Mouse (Mus musculus) lung, embryonic 16.5 days (tissue): Measurements from ENCODE around the gene Luzp1. TPM values are rescaled to one million over a fixed set of nuclear protein-coding genes. Genes with fewer than 3 reads are reported as not detected.

Experiments
- ATAC-seq: fragments of 200-750 bp; cut with Nextera tagmentation; 2 replicates; pipeline ENCODE4 v1.8.0; 2017; ENCODE audit warnings: low read depth, mild to moderate bottlenecking, moderate library complexity
- H3K27ac ChIP-seq: fragments of 300-500 bp; sonication (generic); 2 replicates; pipeline ENCODE4 v1.5.1; 2014; ENCODE audit warnings: mild to moderate bottlenecking, control low read depth, low read length
- H3K27me3 ChIP-seq: fragments of 300-500 bp; sonication (generic); 2 replicates; pipeline ENCODE4 v1.6.1; 2014; ENCODE audit warnings: low read depth, low read length, mixed read lengths; ENCODE audit not compliant: control insufficient read depth, insufficient read depth
- H3K36me3 ChIP-seq: fragments of 300-500 bp; sonication (generic); 2 replicates; pipeline ENCODE4 v1.6.1; 2014; ENCODE audit warnings: low read length; ENCODE audit not compliant: control insufficient read depth, insufficient read depth
- H3K4me1 ChIP-seq: fragments of 300-500 bp; sonication (generic); replicated peaks from 2 replicates; pipeline ENCODE4 v1.6.1; 2014; ENCODE audit warnings: low read length, mixed read lengths; ENCODE audit not compliant: control insufficient read depth, insufficient read depth
- H3K4me2 ChIP-seq: fragments of 300-500 bp; sonication (generic); 2 replicates; pipeline ENCODE4 v1.6.1; 2014; ENCODE audit warnings: low read depth, low read length, control low read depth
- H3K4me3 ChIP-seq: fragments of 300-500 bp; sonication (generic); 2 replicates; pipeline ENCODE4 v1.5.1; 2014; ENCODE audit warnings: mild to moderate bottlenecking, low read length, control low read depth
- H3K9ac ChIP-seq: fragments of 300-500 bp; sonication (generic); 2 replicates; pipeline ENCODE4 v1.6.1; 2014; ENCODE audit warnings: low read length, control low read depth
- H3K9me3 ChIP-seq: fragments of 300-500 bp; sonication (generic); 2 replicates; pipeline ENCODE4 v1.6.1; 2016; ENCODE audit warnings: low read length; ENCODE audit not compliant: control insufficient read depth
- WGBS: fragments of 180-500 bp; shearing (Covaris S2); extraction: QIAGEN DNeasy Blood & Tissue Kit; methylation state at CpG from one replicate; pipeline ENCODE4 v1.1.7; 2014; 5-methylcytosine and 5-hydroxymethylcytosine counted together
- polyA plus RNA-seq: library from polyadenylated mRNA; unstranded; fragments of >200 nt; fragmentation: Nextera tagmentation; extraction: Ambion mirVana; gene quantifications from 2 replicates; pipeline ENCODE4 v1.2.1, GENCODE M21; 2015

Luzp1 gene
- polyA plus RNA-seq, 1 experiment from 2014 or later: 115 TPM

- no peak overlapping the region for H3K9ac ChIP-seq
- no peaks in the 10 kb centered on the region for H3K9me3 ChIP-seq
- no peak overlapping the region for H3K4me2 ChIP-seq
These were observed 117.8 kb downstream of the Luzp1 start for GRCm38 (mm10) chr4:136587221-136587827.

GRCm38 (mm10) chr4:136588003-136588402 lies 118.4 kb downstream of the Luzp1 start:
- ATAC-seq: no peak
- no peak overlapping the region for H3K27ac ChIP-seq
- no peak overlapping the region for H3K9ac ChIP-seq
- no peaks in the 10 kb centered on the region for H3K27me3 ChIP-seq
- peaks cover 2% of the 10 kb centered on the region; the same call in 1 of the 2 replicates for H3K4me1 ChIP-seq
- no peak overlapping the region for H3K4me2 ChIP-seq
- 87% methylated on average over 4 of the region's 4 CpGs for WGBS
- H3K9me3 ChIP-seq: no peaks in the 10 kb centered on the region
- no peak overlapping the region for H3K4me3 ChIP-seq
- H3K36me3 ChIP-seq: no peaks in the 10 kb centered on the region; the same call in 1 of the 2 replicates

More at GRCm38 (mm10) chr4:136587221-136587827, 117.8 kb downstream of the Luzp1 start:
- Histone ChIP-seq H3K27ac (no peak overlapping the region), H3K4me3 (no peak overlapping the region), H3K27me3 (no peaks in the 10 kb centered on the region), H3K36me3 (no peaks in the 10 kb centered on the region; the same call in 1 of the 2 replicates), H3K4me1 (peaks cover 2% of the 10 kb centered on the region; the same call in 1 of the 2 replicates)
- no peak for ATAC-seq
- 82% methylated on average over 4 of the region's 4 CpGs for WGBS

- H3K4me1 ChIP-seq: peaks cover 6% of the 10 kb centered on the region; the same call in 1 of the 2 replicates
- no peak overlapping the region for H3K27ac ChIP-seq
- H3K9me3 ChIP-seq: no peaks in the 10 kb centered on the region
- H3K4me2 ChIP-seq: no peak overlapping the region
- H3K9ac ChIP-seq: no peak overlapping the region
- no peak for ATAC-seq
- H3K27me3 ChIP-seq: no peaks in the 10 kb centered on the region
- WGBS: 36% methylated on average over 4 of the region's 4 CpGs
- no peak overlapping the region for H3K4me3 ChIP-seq
- H3K36me3 ChIP-seq: no peaks in the 10 kb centered on the region; the same call in 1 of the 2 replicates
These were observed 122.5 kb downstream of the Luzp1 start for GRCm38 (mm10) chr4:136592111-136592510.

- Histone ChIP-seq H3K27ac (no peak overlapping the region), H3K36me3 (no peaks in the 10 kb centered on the region; the same call in 1 of the 2 replicates), H3K4me1 (peaks cover 6% of the 10 kb centered on the region; the same call in 1 of the 2 replicates), H3K4me3 (no peak overlapping the region), H3K27me3 (no peaks in the 10 kb centered on the region), H3K4me2 (no peak overlapping the region), H3K9ac (no peak overlapping the region), H3K9me3 (no peaks in the 10 kb centered on the region)
- no peak for ATAC-seq
- WGBS: 62% methylated on average over 2 of the region's 2 CpGs
These were observed 124.4 kb downstream of the Luzp1 start for GRCm38 (mm10) chr4:136594006-136594405.

- H3K9ac ChIP-seq: no peak overlapping the region
- H3K9me3 ChIP-seq: no peaks in the 10 kb centered on the region
- no peak overlapping the region for H3K4me3 ChIP-seq
- no peaks in the 10 kb centered on the region; the same call in 1 of the 2 replicates for H3K36me3 ChIP-seq
- no peak overlapping the region for H3K4me2 ChIP-seq
- no peaks in the 10 kb centered on the region for H3K27me3 ChIP-seq
- no peak for ATAC-seq
- WGBS: 75% methylated on average over 6 of the region's 6 CpGs
- no peak overlapping the region for H3K27ac ChIP-seq
- H3K4me1 ChIP-seq: peaks cover 6% of the 10 kb centered on the region; the same call in 1 of the 2 replicates
These were observed 125.7 kb downstream of the Luzp1 start for GRCm38 (mm10) chr4:136595221-136595620.

- H3K27me3 ChIP-seq: no peaks in the 10 kb centered on the region
- ATAC-seq: no peak
- no peaks in the 10 kb centered on the region for H3K36me3 ChIP-seq
- H3K9ac ChIP-seq: no peak overlapping the region
- no peaks in the 10 kb centered on the region for H3K9me3 ChIP-seq
- WGBS: 83% methylated on average over 7 of the region's 7 CpGs
- H3K27ac ChIP-seq: no peak overlapping the region
- H3K4me3 ChIP-seq: no peak overlapping the region
- no peak overlapping the region for H3K4me2 ChIP-seq
- H3K4me1 ChIP-seq: peaks cover 15% of the 10 kb centered on the region
These were observed 128.8 kb downstream of the Luzp1 start for GRCm38 (mm10) chr4:136598268-136598876.

- H3K36me3 ChIP-seq: no peaks in the 10 kb centered on the region
- no peak for ATAC-seq
- no peak overlapping the region for H3K4me3 ChIP-seq
- H3K27me3 ChIP-seq: no peaks in the 10 kb centered on the region
- WGBS: 98% methylated on average over 3 of the region's 3 CpGs
- no peak overlapping the region for H3K27ac ChIP-seq
- H3K4me1 ChIP-seq: peaks cover 9% of the 10 kb centered on the region
- no peaks in the 10 kb centered on the region for H3K9me3 ChIP-seq
- H3K4me2 ChIP-seq: no peak overlapping the region
- no peak overlapping the region for H3K9ac ChIP-seq
These were observed 130.3 kb downstream of the Luzp1 start for GRCm38 (mm10) chr4:136599869-136600268.

- H3K27me3 ChIP-seq: no peaks in the 10 kb centered on the region
- H3K4me1 ChIP-seq: peaks cover 9% of the 10 kb centered on the region
- H3K36me3 ChIP-seq: no peaks in the 10 kb centered on the region
- no peak overlapping the region for H3K9ac ChIP-seq
- no peak overlapping the region for H3K27ac ChIP-seq
- H3K9me3 ChIP-seq: no peaks in the 10 kb centered on the region
- 75% methylated on average over 2 of the region's 2 CpGs for WGBS
- no peak for ATAC-seq
- H3K4me3 ChIP-seq: peak overlapping the region; percentile 99
- peak overlapping the region; percentile 64 for H3K4me2 ChIP-seq
These were observed 131.0 kb downstream of the Luzp1 start for GRCm38 (mm10) chr4:136600536-136600935.

- Histone ChIP-seq H3K4me3 (peak overlapping the region; percentile 99), H3K9me3 (no peaks in the 10 kb centered on the region), H3K27ac (peak overlapping the region; percentile 89; the same call in 1 of the 2 replicates), H3K9ac (peak overlapping the region; percentile 100), H3K36me3 (no peaks in the 10 kb centered on the region), H3K4me1 (peaks cover 9% of the 10 kb centered on the region), H3K4me2 (peak overlapping the region; percentile 64), H3K27me3 (no peaks in the 10 kb centered on the region)
- no peak for ATAC-seq
- WGBS: under 1% methylated on average over 13 of the region's 13 CpGs
These were observed 131.9 kb downstream of the Luzp1 start for GRCm38 (mm10) chr4:136601476-136601875.
